Mouse (Mus musculus) layer of hippocampus, postnatal 25 days (tissue): ENCODE data around the gene Olfr1290. TPM values are rescaled to one million over a fixed set of nuclear protein-coding genes. Genes with fewer than 3 reads are reported as not detected.

Experiments used
- DNase-seq, 2 experiments: peaks; one replicate each; pipeline ENCODE4 v3.0.0; 2022; ENCODE audit warnings: mixed read lengths in 2 of 2, low spot score in 1 of 2; ENCODE audit errors: extremely low spot score in 1 of 2
- total RNA-seq, 2 experiments: library from RNA; stranded (reverse); gene quantifications; 2 replicates each; pipeline ENCODE4 v1.2.3; 2021

Olfr1290 gene
- not detected for total RNA-seq

DNA sequence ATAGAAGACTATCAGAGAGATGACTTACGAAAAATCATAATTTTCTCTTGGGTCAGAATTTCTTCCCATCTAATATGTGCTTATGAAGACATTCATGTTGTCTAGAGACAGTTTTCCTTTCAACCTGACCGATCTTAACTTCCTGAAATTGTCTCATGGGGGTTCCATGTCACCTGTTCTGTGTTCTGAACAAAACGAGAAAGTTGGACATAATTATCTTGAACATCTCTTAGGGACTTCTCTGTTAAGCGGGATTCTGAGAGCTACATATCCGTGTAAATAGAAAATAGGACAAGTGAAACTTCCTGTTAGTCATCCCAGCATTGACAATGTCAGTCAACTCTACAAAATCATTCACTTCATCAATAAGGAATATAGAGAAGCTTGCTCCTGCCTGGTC lies at the start of gene Olfr1290:
TSS of gene Olfr1290 (minus strand) at position 101 of the 400 bp plus-strand sequence.
- no peak for DNase-seq

DNA sequence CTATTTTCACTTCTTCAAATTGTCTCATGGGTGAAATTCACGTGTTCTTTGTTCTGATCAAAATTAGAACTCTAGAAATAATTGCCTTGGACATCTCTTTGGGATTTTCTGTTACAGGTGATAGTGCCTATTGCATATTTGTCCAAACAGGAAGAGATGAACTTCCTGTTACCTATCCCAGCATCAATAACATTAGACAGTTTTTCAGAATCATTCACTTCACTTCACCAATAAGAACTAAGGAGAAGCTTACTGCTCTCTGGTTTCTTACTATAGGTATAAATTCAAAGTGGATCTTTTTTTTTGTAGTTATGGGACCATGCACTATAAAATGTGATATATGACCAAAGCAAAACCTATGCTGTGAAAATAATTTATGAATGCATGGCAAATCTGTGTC lies 46.6 kb upstream of the Olfr1290 start, which contains the start of gene Olfr1294:
TSS of gene Olfr1294 (minus strand) at position 101 of the 400 bp plus-strand sequence.
- no peak for DNase-seq

DNA sequence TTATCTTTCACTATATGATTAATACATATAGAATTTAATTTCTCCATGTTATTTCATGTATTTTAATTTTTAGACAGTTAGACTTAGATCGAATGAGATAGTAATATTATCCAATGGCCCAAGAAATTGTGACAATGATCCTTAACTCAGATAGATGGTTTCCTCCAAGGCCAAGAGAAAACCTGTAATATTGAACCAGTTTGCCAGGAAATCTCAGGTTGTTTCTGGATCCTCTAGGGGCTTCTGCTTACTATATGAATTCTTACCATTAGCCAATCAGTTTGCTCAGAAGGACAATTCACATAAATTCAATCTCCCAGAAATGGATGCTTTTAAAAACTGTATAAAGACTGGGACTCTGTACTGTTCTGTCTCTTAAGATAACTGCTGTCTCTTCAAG lies 31.3 kb upstream of the Olfr1290 start, which contains the start of gene Olfr1293-ps:
TSS of gene Olfr1293-ps (plus strand) at position 301 of the 400 bp plus-strand sequence.
- DNase-seq: no peak

DNA sequence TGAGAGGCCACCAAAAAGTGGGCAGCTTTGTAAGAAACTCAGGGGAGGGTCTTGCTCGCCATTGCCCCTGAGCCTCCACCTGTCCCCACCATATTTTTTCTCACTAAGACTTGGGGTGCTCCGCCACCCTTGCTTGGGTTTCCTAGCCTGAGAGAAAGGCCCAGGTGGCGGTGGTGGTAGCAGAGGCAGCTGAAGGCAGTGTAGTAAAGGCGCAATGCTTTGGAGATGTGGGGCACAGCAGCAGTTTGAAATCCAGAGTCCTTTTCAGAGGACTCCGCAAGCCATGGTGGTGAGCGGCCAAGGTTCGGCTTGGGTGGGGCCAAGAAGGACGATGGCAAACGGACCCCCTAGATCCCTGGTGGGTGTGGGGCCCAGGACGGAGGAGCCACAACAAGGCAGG lies 23.8 kb upstream of the Olfr1290 start:
- no peak for DNase-seq

DNA sequence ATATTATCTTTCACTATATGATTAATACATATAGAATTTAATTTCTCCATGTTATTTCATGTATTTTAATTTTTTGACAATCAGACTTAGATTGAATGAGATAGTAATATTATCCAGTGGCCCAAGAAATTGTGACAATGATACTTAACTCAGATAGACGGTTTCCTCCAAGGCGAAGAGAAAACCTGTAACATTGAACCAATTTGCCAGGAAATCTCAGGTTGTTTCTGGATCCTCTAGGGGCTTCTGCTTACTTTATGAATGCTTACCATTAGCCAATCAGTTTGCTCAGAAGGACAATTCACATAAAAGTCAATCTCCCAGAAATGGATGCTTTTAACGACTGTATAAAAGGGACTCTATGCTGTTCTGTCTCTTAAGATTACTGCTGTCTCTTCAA lies 3.3 kb upstream of the Olfr1290 start, which contains the start of gene Olfr1291-ps1:
TSS of gene Olfr1291-ps1 (plus strand) at position 301 of the 400 bp plus-strand sequence.
- no peak for DNase-seq

DNA sequence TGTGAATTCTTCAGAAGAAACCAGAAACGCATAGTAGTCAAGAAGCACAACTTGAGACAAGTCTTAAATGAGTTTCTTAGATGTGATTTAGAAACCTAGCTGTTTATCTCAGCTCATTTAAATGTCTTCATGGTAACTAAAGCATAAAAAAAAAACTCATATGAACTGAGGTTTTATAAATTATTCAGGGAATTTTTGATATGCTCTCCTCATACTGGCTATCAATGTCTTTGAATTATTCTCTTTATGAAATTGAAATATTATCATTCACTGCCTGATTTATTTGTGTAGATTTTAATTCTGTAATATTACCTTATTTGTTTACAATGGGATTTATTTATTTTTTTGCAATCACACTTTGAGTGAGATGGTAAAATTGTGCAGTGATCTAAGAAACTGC lies 13.1 kb downstream of the Olfr1290 start, which contains the start of gene Olfr1289:
TSS of gene Olfr1289 (plus strand) at position 301 of the 400 bp plus-strand sequence.
- DNase-seq: no peak

DNA sequence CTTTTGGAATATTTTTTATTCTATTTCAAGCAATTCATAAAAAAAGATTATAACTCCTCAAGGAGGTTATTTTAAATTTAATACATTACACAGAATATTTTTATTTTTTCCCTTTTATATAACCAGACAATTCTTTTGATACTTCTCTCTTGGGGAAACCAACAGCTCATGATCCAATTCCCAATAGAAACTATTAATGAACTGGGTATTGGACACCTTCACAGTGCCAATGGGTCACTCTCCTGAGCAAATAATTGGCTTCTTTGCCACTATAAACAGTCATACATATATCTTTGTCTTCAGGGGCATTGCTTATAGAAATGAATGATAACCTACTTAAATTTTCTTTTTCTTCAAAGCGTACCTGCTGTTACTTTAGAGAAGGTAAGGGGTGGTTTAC lies 19.8 kb downstream of the Olfr1290 start, which contains the start of gene Olfr1288:
TSS of gene Olfr1288 (plus strand) at position 301 of the 400 bp plus-strand sequence.
- no peak for DNase-seq

DNA sequence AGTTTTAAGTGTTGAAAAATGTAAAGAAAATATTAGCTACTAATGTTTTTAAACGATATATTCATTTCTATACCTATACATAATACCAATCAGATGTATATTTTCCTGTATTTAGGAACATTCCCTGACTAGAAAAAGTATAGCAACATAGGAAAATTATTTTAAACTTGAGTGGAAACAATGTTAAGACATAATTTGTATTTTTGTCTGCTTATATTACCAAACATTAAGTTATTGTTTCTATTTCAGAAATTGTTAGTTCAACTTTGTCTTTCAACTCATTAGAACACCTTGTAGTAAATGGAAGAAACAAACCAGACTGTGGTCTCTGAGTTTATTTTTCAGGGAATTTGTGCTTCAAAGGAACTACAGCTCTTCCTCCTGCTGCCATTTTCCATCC lies 44.8 kb downstream of the Olfr1290 start, which contains the start of gene Olfr1287:
TSS of gene Olfr1287 (plus strand) at position 301 of the 400 bp plus-strand sequence.
- no peak for DNase-seq

Other genes starting within 250 kb of the Olfr1290 start
- gene Olfr1276, start 239.3 kb downstream of the Olfr1290 start, total RNA-seq: not detected
- not detected for gene Olfr1277, start 219.7 kb downstream of the Olfr1290 start, total RNA-seq
- not detected for gene Olfr1278, start 203.7 kb downstream of the Olfr1290 start, total RNA-seq
- not detected for gene Olfr1279, start 193.2 kb downstream of the Olfr1290 start, total RNA-seq
- not detected for gene Olfr1280, start 179.8 kb downstream of the Olfr1290 start, total RNA-seq
- gene Olfr1281, start 167.3 kb downstream of the Olfr1290 start, total RNA-seq: not detected
- gene Olfr1282, start 157.8 kb downstream of the Olfr1290 start, total RNA-seq: not detected
- not detected for gene Olfr1283, start 127.0 kb downstream of the Olfr1290 start, total RNA-seq
- not detected for gene Olfr1284, start 118.3 kb downstream of the Olfr1290 start, total RNA-seq
- gene Olfr1286, start 70.7 kb downstream of the Olfr1290 start, total RNA-seq: not detected
- gene Olfr1287, start 44.7 kb downstream of the Olfr1290 start, total RNA-seq: not detected
- gene Olfr1288, start 19.7 kb downstream of the Olfr1290 start, total RNA-seq: not detected
- not detected for gene Olfr1289, start 13.0 kb downstream of the Olfr1290 start, total RNA-seq
- not detected for gene Olfr1291-ps1, start 3.4 kb upstream of the Olfr1290 start, total RNA-seq
- gene Olfr1293-ps, start 31.4 kb upstream of the Olfr1290 start, total RNA-seq: not detected
- gene Olfr1294, start 46.5 kb upstream of the Olfr1290 start, total RNA-seq: not detected
- not detected for gene Olfr1295, start 75.9 kb upstream of the Olfr1290 start, total RNA-seq
- gene Olfr1297, start 132.7 kb upstream of the Olfr1290 start, total RNA-seq: not detected
- not detected for gene Olfr1298, start 155.4 kb upstream of the Olfr1290 start, total RNA-seq
- not detected for gene Olfr1299, start 167.6 kb upstream of the Olfr1290 start, total RNA-seq